Mouse (Mus musculus) CD4-positive, CD25-positive, alpha-beta regulatory T cell, adult 2 months (primary cell): ENCODE results near the gene Uaca.
A peak's percentile ranks its signal among the peaks of the same experiment; 100 is the strongest.
"Not testable (repeated sequence)": the region's sequence is repeated elsewhere in the genome, so short reads cannot be mapped to it uniquely, and the experiment has no call there.

ENCODE experiments used
- DNase-seq: peaks from one replicate; pipeline ENCODE4 v3.0.0-alpha.2; 2012; ENCODE audit warnings: low read depth, low spot score

The Uaca gene

GRCm38 (mm10) chr9:60794841-60795351 lies 554 bp downstream of the Uaca start:
- DNase-seq, result peak; percentile 14

GRCm38 (mm10) chr9:60796076-60796475 lies 1.7 kb downstream of the Uaca start:
- DNase-seq, result no peak

GRCm38 (mm10) chr9:60797126-60797525 lies 2.8 kb downstream of the Uaca start:
- DNase-seq, result no peak

GRCm38 (mm10) chr9:60799061-60799460 lies 4.7 kb downstream of the Uaca start:
- DNase-seq, result no peak

- DNase-seq, result no peak
Measured at GRCm38 (mm10) chr9:60800663-60801382, 6.5 kb downstream of the Uaca start.

- DNase-seq, result no peak
Measured at GRCm38 (mm10) chr9:60801746-60802145, 7.4 kb downstream of the Uaca start.

GRCm38 (mm10) chr9:60802341-60802740 lies 8.0 kb downstream of the Uaca start:
- DNase-seq, result no peak

- no peak for DNase-seq
Measured at GRCm38 (mm10) chr9:60806021-60806420, 11.7 kb downstream of the Uaca start.

- DNase-seq, result no peak
Measured at GRCm38 (mm10) chr9:60807996-60808395, 13.7 kb downstream of the Uaca start.

GRCm38 (mm10) chr9:60813139-60813880 lies 19.0 kb downstream of the Uaca start:
- DNase-seq, result no peak

GRCm38 (mm10) chr9:60815502-60815901 lies 21.2 kb downstream of the Uaca start:
- DNase-seq, result no peak

GRCm38 (mm10) chr9:60817585-60817984 lies 23.2 kb downstream of the Uaca start:
- no peak for DNase-seq

GRCm38 (mm10) chr9:60818582-60818981 lies 24.2 kb downstream of the Uaca start:
- DNase-seq, result not testable (repeated sequence)

GRCm38 (mm10) chr9:60819340-60819739 lies 25.0 kb downstream of the Uaca start:
- DNase-seq, result peak; percentile 71

GRCm38 (mm10) chr9:60821501-60821900 lies 27.2 kb downstream of the Uaca start:
- no peak for DNase-seq

- no peak for DNase-seq
Measured at GRCm38 (mm10) chr9:60822681-60823080, 28.3 kb downstream of the Uaca start.

- DNase-seq, result no peak
Measured at GRCm38 (mm10) chr9:60825506-60825905, 31.2 kb downstream of the Uaca start.

- no peak for DNase-seq
Measured at GRCm38 (mm10) chr9:60826759-60827158, 32.4 kb downstream of the Uaca start.

- no peak for DNase-seq
Measured at GRCm38 (mm10) chr9:60828196-60828595, 33.9 kb downstream of the Uaca start.

- no peak for DNase-seq
Measured at GRCm38 (mm10) chr9:60829610-60830009, 35.3 kb downstream of the Uaca start.

- DNase-seq, result no peak
Measured at GRCm38 (mm10) chr9:60830079-60830478, 35.7 kb downstream of the Uaca start.

GRCm38 (mm10) chr9:60832233-60832632 lies 37.9 kb downstream of the Uaca start:
- no peak for DNase-seq

GRCm38 (mm10) chr9:60836151-60836550 lies 41.8 kb downstream of the Uaca start:
- no peak for DNase-seq
